Mouse (Mus musculus) lung, postnatal 14 days (tissue): ENCODE measurements at regions not wholly inside any gene's neighbourhood (a gene's known extent, or its start where the extent isn't known, plus 50 kb on each side); places are given as distances from the start of the nearest gene placed in this dataset.

Experiments
- DNase-seq: peaks from one replicate; pipeline ENCODE4 v3.0.0; 2021

- no peak for DNase-seq
Measured at GRCm38 (mm10) chr4:150800774-150801173, 52.9 kb upstream of the Errfi1 start.

- peak; percentile 55 for DNase-seq
Measured at GRCm38 (mm10) chr4:150799550-150800398, 53.9 kb upstream of the Errfi1 start.

- DNase-seq = peak; percentile 54
Measured at GRCm38 (mm10) chr4:150798783-150799530, 54.8 kb upstream of the Errfi1 start.

GRCm38 (mm10) chr4:150798281-150798680 is 55.4 kb upstream of the Errfi1 start:
- no peak for DNase-seq

GRCm38 (mm10) chr4:150797057-150797456 is 56.7 kb upstream of the Errfi1 start:
- DNase-seq = no peak

GRCm38 (mm10) chr4:150794878-150795277 is 58.8 kb upstream of the Errfi1 start:
- DNase-seq = no peak

GRCm38 (mm10) chr4:150794257-150794794 is 59.4 kb upstream of the Errfi1 start:
- DNase-seq = no peak

- DNase-seq = no peak
Measured at GRCm38 (mm10) chr4:150793146-150793545, 60.6 kb upstream of the Errfi1 start.

- no peak for DNase-seq
Measured at GRCm38 (mm10) chr4:150789166-150789565, 64.6 kb upstream of the Errfi1 start.

GRCm38 (mm10) chr4:150787113-150787512 is 66.6 kb upstream of the Errfi1 start:
- no peak for DNase-seq

- DNase-seq = no peak
Measured at GRCm38 (mm10) chr4:150786651-150787050, 67.1 kb upstream of the Errfi1 start.

GRCm38 (mm10) chr4:150784491-150785451 is 68.9 kb upstream of the Errfi1 start:
- peak; percentile 70 for DNase-seq

- DNase-seq = no peak
Measured at GRCm38 (mm10) chr4:150781304-150781703, 72.4 kb upstream of the Errfi1 start.

GRCm38 (mm10) chr4:150779340-150779739 is 74.4 kb upstream of the Errfi1 start:
- no peak for DNase-seq

GRCm38 (mm10) chr4:150778683-150779082 is 75.0 kb upstream of the Errfi1 start:
- DNase-seq = peak; percentile 56

- DNase-seq = peak; percentile 54
Measured at GRCm38 (mm10) chr4:150775695-150776521, 77.8 kb upstream of the Errfi1 start.

- DNase-seq = no peak
Measured at GRCm38 (mm10) chr4:150775281-150775680, 78.4 kb upstream of the Errfi1 start.

- DNase-seq = no peak
Measured at GRCm38 (mm10) chr4:150774289-150774914, 79.3 kb upstream of the Errfi1 start.

GRCm38 (mm10) chr4:150771922-150772651 is 81.6 kb upstream of the Errfi1 start:
- no peak for DNase-seq

GRCm38 (mm10) chr4:150771469-150771868 is 82.2 kb upstream of the Errfi1 start:
- DNase-seq = no peak
